Mouse (Mus musculus) left cerebral cortex, adult 8-10 months (tissue): Measurements from ENCODE around the gene Ksr1. TPM values are rescaled to one million over a fixed set of nuclear protein-coding genes. Genes with fewer than 3 reads are reported as not detected.

Source experiments
- DNase-seq, 2 experiments: peaks; one replicate each; pipeline ENCODE4 v3.0.0; 2022; ENCODE audit warnings: low spot score in 2 of 2
- total RNA-seq, 4 experiments: library from RNA; stranded (reverse); gene quantifications; 2 replicates each; pipeline ENCODE4 v1.2.4; 2022

Gene Ksr1
- total RNA-seq, 4 experiments from 2014 or later = 53.6 to 63.6 (median 56.0) TPM

DNA sequence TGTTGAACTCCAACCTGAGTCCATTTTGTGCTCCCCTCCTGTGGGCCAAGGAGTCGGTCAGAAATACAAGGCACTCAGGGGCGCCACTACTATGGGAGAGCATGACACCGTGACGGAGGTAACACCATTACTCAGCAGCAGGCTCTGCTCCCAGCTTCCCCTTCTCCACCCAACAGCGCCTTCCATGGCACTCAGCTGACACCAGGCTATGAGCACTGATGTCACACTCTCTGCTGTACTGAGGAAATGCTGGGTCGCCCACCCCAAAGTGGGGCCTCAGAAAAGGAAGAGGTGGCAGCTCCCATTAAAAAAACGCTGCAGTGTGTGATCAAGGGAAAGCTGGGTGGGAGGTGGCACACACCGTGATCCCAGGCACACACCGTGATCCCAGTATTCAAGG lies 101.0 kb downstream of the Ksr1 start:
- no peak for DNase-seq

DNA sequence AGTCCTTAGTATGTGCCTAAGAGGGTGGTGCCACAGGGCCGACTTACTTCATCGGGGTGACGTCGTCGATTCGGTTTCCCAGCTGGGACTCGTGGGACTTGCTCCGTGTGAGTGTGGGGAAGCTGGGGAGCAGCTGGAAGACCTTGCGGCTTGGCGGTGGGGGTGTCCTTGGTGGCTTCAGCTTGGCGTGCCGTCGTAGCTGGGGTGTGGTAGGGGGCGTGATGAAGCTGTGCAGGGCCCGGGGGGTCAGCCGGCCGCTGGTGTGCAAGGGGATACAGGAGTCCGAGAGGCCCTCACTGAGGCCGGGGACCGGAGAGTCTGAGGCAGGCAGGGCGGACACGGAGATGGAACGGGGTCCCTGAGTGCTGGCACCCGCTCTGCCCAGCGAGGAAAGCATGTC lies 101.4 kb downstream of the Ksr1 start:
- DNase-seq = no peak

DNA sequence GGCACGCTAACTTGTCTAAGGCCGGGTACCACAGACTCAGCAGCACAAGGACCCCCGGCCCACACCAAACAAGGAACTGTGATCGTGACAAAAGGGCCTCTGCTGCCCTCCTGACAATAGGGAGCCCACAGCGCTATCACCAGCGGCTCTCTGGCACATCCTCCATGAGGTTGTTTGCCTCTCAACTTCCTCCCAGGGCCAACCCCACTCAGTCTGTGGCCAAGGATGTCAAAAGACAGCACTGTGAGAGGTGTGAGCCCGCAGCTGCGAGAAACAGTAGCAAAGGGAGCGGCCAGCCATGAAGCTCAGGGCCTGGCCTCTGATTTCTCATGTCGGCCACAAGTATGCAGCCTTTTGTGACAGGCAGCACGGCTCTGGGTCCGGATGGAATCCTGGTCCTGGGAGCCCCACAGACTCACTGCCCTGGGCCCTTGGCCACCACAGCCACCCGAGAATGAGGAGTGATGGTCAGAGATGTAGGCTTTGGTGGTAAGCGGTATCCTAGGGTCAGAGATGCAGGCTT lies 104.2 kb downstream of the Ksr1 start:
- no peak for DNase-seq

DNA sequence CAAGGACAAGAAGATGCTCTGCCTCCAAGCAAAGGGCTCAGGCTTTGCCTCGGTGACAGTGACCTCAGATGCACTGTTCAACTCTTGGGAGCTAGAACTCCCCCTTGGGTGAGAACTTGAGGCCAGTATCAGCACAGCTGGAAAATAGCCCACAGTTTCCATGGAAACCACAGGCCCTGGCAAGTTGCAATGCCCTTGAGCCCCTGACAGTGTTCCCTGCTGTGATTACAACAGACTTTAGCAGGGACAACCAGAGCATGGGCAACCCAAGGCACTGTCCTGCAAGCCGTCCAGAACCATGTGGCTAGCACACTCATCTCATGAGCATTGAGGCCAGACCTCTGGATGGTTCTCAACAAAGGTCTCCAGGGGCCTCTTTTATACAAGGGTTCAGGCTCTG lies 106.7 kb downstream of the Ksr1 start:
- no peak for DNase-seq

DNA sequence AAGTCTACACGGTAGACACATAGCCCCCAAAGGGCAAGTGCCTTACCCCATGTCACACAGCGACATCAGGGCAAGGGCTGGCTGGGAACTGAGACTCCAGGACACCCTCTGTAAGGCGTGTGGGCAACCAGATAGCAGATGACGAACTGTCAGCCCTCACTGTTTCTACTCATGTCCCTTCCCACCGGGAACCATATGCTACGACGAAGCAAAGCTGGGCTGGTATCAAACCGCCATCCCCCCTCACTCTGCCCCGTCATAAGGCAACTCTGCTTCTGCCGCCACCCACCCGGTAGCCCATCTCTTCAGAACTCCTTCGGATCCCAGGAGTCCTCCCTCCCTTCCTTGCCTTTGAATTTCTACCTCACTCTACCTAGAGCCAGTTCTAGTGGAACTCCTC lies 108.7 kb downstream of the Ksr1 start:
- DNase-seq = no peak

DNA sequence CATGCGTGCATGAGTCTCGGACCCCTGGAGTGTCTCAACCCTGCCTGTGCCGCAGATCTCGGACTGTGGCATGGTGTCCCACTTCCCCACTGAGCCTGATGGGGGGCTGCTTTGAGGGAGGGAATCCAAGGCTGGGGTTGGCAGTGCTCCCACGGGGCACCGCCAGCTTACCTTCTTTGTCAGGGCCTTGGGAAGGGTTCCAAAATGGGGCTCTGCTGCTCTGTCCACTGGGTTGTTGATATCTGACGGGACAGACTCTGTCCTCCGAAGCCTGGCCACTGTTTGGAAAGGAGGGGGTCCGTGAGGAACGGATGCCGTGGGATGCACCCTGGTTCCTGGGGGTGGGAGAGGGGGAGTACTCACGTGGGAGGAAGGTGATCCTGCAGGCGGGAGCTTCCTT lies 109.9 kb downstream of the Ksr1 start:
- DNase-seq = no peak

DNA sequence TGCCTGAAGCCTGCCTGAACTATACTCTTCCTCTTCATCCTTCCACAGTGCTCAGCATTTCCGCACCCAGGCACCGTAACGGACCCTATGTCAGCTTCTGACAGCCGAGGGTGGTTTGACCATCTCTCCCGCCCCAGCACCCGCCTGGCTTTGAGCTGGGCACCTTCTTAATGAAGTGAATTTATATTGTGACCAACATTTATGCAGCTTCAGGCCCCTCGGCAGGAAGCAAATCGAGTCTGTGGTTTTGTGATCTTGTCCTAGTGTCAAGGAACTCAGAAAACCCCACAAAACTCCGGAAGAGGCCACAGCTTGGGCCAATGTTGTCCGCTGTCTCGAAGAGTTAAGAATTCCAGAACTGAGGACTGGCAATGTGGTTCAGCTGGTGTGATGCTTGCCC lies 112.6 kb downstream of the Ksr1 start:
- no peak for DNase-seq

DNA sequence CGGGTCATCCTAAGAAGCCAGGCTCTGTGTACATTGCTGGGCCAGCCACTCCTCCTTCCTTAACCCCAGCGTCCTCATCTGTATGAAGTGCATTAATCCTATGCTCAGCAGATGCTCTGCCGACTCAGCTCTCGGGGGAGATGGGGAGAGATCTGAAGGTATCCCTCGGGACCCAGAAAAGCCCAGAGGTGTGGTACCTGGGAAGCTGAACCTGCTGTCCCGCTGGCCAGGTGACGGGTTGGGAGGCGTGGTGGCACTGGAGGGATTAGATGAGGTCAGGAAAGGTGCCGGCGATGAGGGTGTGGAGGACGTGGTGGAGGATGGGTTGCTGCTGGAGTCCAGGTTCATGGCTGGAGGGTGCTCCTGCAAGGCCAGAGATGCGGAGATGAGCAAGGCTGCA lies 113.2 kb downstream of the Ksr1 start:
- no peak for DNase-seq

DNA sequence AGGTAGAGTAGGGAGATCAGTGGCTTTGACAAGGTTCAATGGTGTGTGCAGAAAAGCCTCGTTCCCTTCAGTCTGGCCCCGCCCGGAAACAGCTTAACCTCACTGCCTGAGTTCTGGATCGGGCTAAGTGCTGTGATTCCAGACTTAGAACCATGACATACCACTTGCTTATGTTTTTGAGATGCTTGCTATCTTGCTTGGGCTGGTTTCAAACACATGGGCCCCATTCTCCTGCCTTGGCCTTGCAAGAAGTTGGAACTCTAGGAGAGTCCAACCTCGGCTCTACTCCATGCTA lies 114.8 kb downstream of the Ksr1 start:
- DNase-seq = no peak

DNA sequence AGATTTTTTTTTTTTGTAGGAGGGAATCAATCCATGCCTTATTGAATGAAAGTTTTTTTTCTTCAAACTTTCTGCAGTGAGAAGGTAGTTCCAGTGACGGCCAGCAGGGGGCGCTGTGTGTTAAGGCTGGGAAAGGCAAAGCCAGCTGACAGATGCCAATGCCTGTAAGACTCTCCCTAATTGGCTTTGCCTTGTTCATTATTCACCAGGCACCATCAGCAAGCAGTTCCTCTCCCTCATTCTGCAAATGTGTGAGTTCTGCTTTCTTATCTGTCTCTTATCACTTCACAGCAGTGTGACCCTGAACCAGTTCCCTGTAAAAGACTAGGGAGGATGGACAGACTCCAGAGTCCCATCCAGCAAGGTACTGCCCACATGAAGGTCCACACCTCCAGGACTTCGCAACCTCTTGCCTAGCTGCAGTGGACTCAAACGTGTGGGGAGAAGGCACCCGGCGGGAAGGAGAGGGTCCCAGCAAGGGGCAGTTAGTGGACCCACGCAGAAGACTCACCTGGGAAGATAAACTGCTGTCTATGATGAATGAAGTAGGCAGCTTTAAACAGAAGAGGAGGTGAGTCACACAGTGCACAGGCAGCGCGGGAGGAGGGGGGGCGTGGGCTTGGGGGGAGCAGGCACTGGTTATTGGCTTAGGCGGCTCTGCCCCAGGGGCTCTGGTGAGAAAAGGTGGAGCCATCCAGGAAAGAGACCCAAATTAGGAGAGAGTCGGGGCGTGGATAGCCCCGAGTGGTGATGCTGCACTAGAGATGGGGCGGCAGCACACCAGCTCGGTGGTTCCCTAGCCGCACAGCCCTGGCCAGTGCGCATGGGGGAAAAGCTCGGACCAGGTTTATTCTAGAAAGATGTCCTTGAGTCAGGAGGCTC lies 115.4 kb downstream of the Ksr1 start:
- peak; percentile 53 to 92 for DNase-seq

DNA sequence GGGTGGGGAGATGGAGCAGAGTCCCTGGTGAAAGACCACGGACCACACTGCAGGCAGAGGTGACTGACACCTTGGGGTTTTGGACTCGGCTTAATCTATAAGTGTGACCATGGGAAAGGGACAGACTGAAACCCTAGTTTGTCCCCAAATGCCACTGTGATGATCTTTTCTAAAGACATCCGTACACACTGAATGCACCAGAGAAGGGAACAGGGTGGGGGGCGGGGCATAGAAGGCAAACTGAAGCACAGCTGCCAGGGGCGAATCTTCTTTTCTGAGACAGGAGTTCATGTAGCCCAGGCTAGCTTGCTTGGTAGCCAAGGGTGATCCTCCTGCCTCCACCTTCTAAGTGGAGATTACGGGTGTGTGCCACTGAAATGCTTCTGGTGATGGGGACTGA lies 122.5 kb downstream of the Ksr1 start:
- DNase-seq = no peak

DNA sequence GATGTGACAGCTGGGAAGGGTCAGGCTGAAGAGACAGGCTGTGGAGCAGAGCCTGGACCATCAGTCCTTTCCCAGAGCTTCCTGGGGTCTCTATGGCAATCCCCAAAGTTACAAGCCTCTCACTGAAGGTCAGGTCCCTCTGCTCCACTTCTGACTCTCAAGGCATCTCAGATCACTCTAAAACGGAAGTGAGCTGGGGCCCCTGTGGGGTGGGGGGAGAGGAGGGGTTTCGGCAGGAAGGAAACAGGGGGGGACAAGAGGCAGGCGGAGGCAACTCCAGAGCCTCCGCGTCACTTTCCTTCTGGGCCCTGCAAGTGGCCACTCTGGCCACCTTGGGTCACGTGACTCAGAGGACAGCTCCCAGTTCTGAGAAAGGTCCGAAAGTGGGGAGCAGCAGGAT lies 122.9 kb downstream of the Ksr1 start:
- no peak for DNase-seq

DNA sequence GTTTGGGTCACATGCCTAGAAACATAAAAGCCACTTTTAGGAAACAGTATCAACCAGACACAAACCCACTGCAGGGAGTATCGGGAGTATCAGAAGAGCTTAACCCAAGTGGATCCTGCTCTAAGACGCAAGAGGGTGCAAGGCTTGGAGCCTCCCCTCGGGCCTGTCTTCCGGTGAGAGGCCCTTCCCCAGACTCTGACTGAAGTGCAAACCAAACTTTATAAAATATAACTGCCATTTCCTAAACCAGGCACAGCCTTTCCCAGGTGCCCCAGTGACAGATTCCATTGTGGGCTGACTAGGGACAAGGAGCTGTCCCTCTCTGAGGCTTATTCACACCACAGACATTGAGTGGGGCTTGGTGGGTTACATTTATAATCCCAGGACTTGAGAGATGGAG lies 123.4 kb downstream of the Ksr1 start:
- no peak for DNase-seq

DNA sequence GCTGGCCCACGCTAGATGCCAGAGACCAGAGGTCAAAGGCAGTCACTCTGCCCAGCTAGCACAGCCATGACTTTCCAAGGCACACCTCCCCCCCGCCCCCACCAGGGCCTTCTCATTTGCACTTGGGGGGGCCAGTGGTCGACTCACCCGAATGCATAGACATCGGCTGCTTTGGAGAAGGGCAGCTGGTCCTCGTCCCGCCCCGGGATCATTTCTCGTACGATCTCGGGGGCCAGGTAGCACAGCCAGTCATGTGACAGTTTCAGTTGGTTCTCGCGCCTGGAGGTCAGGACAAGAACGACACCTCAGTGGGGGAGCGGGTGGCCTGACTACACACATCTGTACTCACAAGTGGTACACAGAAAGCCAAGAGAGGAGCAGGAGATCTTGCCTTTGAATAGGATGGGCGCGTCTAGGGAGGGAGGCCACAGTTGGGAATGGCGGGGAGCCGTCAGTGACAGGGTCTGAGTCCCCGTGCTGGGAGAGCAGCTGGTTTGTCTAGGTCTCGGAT lies 125.6 kb downstream of the Ksr1 start:
- no peak for DNase-seq

DNA sequence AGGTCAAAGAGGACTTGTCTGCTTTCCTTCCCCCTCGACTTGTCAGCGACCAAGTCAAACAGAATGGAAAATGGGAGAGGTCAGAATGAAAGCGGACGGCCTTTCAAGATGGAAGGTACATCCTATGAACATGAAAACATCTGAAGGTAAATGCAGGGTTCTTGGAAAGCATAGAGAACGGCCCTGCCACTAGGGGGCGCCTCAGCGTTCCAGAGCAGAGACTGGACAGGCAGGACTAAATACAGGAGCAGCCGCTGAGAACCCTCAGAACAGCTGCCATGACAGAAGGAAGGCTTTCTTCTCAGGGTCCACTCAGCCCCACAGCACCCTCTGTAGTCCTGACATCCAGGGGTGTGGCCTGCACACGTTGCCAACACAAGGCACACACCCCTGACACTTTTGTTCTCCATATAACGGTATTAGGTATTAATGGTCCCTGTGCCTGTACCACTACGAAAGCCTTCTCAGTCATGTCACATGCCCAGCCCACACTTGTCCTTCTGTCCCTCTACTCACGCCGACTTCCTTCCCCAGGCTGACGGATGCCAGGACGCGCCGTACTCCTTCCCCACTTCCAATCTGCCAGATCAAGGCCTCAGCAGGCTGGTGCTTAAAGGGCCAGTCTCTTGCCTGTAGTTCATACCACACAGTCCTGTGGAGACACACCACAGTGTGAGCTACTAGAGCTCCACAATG lies 126.2 kb downstream of the Ksr1 start:
- DNase-seq = peak in 1 of 2 experiments; percentile 39

DNA sequence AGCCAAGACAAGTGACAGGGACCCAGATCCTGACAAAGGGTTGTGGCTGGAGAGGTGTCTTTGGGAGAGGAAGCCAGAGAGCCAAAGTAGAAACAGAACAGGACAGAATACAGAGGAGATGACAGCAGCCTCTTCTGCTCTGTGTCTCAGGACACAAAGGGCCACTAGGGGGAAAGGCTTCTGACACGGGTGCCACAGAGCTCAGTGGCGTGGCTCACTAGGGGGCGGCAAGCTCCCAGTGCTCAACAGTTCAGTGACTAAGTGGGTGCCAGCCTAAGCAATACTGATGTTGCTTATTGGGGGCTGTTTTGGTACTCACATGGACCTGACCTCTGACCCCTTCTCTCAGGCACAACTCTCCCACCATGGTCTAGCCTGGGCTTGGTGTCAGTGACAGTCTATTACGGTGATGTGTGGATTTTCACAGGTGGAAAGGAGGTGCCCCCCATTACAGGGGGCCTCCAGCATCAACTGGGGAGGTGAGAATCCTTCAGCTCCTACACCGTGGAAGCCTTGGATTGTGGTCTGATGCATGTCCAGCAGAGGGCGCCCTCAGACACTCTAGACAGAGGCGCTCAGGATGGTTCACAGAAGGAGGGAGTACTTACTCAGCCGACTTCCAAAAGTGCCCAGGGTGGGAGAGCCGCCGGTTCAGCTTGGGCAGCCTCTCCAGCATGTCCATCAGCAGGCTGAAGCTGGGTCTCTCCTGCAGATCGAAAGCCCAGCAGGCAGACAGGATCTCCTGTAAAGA lies 127.1 kb downstream of the Ksr1 start:
- peak in 1 of 2 experiments; percentile 73 for DNase-seq

DNA sequence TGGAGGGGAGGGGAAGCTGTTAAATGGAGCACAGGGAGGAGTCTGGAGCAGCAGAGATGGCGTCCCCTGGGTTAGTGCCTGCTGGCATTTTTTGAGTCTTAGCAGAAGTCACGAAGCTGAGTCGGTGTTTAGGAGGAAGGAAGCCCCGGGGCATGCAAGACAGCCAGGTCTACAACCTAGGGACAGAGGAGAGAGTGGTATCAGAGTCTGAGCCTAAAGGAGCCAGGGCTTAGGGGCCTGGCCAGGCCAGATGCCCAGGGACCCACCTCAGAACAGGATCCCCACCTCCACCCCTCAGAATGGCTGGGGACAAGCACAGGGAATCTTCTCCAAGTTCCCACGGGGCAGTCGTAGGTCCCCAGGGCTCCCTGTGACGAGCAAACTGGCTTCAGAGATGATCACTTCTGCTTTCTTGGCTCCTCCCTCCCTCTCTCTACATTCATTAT lies 129.0 kb downstream of the Ksr1 start:
- no peak for DNase-seq

DNA sequence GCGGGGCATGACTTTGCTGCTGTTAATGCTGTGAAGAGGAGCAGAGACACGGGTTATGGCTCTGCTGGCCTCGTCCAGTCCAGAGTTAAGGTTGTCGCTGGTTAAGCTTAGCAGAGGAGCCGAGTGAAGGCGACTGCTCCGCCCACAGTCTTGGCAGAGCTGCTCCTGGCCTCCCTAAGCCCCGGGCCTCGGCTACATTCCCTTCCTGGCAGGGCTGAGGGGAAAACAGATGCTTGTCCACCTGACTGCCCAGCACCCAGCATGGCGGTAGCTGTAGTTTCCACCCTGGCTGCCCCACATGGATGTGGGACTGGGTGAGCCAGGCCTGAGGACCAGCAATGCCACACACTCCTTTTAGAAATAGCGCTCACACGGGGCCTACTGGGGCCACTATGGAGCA lies 130.0 kb downstream of the Ksr1 start:
- DNase-seq = no peak

DNA sequence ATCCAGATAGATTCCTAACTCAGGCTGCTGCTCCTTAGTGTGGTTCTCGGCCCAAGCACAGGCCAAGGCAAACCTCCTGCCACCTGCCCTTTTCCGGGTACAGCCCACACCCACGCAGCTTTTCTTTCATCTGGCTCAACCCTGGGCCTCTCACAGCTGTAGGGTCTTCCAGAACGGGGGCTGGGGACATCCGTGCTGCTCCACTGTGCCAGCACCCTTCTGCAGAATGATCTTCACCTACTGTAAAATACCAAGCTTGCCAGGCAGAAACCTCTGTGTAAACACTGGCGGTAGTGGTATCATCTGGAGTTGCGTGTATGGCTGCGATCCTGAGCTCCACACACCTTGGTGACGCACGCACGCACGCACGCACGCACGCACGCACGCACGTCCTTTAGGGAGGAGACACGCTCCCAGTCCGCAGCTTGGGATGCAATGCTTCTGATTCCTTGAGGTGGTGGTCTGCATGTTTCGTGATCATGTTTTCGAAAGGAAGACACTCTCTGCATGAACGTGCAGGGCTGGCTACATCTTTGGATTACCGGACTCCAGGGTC lies 130.5 kb downstream of the Ksr1 start:
- DNase-seq = no peak

DNA sequence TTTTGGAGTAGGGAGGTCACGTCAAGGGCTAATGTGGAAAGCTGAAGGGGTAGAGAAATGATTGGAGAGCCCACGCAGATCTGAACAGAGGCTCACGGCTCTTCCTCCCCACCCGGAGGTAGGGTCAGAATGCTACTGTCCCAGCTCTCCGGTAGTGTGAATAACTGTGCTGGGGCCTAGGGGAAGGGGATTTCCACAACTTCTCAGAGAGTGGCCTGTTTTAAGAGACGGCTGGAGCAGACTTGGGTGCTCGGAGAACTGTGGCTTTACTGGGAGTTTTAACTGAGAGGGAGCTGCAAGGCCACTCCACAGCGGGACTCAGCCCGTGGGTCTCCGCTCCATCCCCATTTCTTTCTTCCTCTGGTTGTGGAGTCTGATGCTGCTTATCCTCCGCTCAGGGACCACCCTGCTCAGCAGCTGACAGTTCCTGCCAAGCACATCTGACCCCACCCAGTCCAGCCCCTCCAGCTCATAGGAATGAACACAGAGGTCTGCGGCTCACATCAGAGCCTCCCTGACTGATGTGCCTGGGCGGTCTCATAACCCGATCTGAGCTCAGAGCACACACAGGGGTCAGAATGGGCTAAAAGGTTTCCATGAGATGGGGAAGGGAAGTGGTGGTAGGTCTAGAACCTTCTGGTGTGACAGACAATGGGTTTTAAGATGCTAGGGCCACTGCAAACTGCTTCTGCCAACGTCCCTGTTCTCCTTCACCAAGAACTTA lies 131.4 kb downstream of the Ksr1 start:
- DNase-seq = no peak

DNA sequence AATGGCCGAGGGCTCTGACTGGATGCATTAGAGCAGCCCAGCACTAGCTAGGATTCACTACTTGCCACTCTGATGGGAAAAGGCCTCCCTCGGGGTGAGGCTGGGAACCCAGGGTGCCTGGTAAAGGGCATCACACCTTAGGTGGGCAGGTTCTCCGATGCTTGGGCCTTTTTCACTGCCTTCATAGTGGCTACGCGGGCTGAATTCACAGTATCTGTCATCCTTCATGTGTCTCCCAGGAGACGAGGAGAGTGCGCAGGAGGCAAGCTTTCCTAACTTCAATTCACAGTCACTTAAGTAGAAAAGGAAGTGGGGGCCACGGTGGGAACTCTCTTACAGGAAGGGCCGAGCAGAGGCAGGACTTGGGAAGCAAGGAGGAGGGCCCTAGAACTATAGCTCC lies 132.4 kb downstream of the Ksr1 start:
- DNase-seq = no peak
